Mouse (Mus musculus): ENCODE measurements at regions not wholly inside any gene's neighbourhood (a gene's known extent, or its start where the extent isn't known, plus 50 kb on each side); places are given as distances from the start of the nearest gene placed in this dataset.

DNA sequence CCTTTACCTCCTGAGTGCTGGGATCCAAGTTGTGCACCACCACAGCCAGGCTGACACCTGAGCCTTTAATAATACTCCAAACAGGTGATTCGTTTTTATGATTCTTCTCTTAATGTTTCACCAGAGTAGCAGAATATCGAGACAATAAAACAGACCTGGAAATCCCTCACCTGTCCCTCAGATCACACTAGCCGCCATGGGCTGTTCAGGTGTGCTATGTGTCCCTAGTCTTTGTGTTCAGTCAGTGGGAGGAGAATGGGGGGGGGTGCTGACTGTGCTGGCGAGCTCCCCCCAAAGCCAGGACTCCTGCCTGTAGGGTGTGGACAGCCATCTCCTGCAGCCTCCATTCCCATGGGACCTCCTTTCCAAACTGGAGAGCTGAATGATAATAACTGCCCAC, 168.9 kb upstream of the Nfe2l3 start:
- TF ChIP-seq CTCF (conservative IDR thresholded peaks at IDR 0.05; ENCODE audit: insufficient read depth, insufficient read length, low read depth, low read length), result no peak
- TF ChIP-seq POLR2A (IDR thresholded peaks at IDR 0.05; ENCODE audit: low read depth, low read length), result no peak

Measured in kidney, adult 2 months (tissue).